Mouse (Mus musculus) spleen, adult 18-20 months (tissue): Measurements from ENCODE around the gene Asb10.
A peak's percentile ranks its signal among the peaks of the same experiment; 100 is the strongest.
"Not testable (repeated sequence)": the region's sequence is repeated elsewhere in the genome, so short reads cannot be mapped to it uniquely, and the experiment has no call there.

ENCODE experiments used
- DNase-seq, 2 experiments: peaks; one replicate each; pipeline ENCODE4 v3.0.0; 2022; ENCODE audit warnings: mixed read lengths in 2 of 2

The Asb10 gene

GRCm38 (mm10) chr5:24540387-24541143, at the start of gene Asb10:
Gene Asb10, minus strand, starts transcription at chr5:24540978.
- DNase-seq: peak in 1 of 2 experiments; percentile 22

- DNase-seq: no peak
Measured at GRCm38 (mm10) chr5:24589511-24590500, 49.0 kb upstream of the Asb10 start.

DNA sequence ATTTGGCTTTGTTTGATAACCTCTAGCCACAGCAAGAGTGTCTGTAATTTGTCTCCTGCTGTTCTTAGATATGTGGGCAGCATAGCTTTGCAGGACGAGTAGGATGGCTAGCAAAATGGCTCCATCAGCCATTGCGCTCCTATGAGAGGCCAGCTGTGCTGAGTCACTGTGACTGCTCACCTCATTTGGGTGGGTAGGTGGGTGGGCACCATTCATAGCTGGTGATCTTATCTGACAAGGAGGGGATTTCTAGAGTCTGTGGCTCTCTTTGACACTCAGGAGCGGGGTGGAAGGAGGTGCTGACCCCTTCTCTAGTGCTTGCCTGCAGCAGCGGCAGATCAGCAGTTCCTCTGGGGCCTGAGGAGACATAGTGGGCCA, 46.4 kb upstream of the Asb10 start:
- no peak for DNase-seq

DNA sequence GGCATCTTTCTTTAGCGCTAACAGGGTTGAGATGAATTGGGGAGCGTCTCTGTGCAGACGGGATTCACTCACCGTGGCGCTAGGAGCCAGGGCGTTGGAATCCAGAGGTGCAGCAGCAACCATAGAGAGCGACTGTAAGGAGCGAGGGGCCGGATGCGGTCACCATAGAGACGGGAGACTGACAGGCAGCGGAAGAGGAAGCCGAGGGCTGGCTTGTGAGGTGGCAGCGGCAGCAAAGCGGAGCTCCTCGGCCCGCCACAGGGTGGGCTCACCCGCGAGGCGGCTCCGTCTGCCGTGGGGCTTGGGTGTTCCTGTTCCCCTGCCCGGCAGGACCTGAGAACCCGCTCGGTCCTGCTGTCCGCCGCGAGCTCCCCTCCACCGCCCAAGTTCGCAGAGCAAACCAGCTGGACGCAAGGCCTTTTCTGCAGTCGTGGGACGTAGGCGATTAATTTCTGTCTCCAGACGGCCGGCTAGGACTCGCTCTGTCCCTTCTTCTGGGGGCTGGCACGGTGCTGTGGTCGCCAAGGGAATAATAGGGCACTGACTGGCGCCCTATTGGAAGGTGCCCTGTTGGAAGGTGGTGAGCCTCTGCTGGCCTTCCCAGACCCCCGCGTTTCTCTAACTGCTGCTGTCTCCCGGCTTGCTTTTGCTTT, 45.9 kb upstream of the Asb10 start, which contains the start of gene Chpf2:
Gene Chpf2 (plus strand): TSS at position 195 of the 653 bp plus-strand sequence.
- DNase-seq: peak; percentile 71 to 76

GRCm38 (mm10) chr5:24586106-24586505, 45.3 kb upstream of the Asb10 start:
- DNase-seq: no peak

DNA sequence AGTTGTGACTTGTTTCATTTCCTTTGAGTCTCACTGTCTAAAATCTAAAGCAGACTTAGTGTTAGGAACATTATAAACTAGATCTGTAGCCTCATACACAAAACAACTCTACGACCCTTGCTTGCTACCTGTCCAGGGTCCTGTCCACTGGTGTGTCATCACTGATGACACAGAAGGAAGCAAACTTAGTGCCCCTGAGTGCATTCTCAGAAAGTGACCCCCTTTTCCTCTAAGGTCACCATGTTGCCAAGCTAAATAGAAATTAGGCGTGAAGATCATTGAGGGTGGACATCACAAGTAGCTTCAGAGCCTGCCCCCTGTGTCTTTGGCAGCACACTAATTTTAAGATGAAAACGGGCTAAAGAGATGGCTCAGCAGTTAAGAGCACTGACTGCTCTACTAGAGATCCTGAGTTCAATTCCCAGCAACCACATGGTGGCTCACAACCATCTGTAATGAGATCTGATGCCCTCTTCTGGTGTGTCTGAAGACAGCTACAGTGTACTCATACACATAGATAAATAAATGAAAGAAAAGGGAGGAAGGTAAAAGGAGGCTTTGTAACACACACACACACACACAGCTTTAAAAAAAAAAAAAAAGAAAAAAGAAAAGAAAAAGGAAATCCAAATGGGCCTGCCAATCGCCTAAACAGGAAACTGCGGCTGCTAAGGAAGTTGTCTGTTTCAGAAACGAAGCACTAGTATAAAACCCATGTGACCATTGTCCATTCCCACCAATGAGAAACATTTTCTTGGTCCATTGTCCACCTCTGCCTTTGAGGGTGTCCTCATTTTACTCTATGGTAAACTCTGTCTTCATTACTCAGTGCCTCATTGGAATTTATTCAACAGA, 37.6 kb upstream of the Asb10 start:
- DNase-seq: no peak

DNA sequence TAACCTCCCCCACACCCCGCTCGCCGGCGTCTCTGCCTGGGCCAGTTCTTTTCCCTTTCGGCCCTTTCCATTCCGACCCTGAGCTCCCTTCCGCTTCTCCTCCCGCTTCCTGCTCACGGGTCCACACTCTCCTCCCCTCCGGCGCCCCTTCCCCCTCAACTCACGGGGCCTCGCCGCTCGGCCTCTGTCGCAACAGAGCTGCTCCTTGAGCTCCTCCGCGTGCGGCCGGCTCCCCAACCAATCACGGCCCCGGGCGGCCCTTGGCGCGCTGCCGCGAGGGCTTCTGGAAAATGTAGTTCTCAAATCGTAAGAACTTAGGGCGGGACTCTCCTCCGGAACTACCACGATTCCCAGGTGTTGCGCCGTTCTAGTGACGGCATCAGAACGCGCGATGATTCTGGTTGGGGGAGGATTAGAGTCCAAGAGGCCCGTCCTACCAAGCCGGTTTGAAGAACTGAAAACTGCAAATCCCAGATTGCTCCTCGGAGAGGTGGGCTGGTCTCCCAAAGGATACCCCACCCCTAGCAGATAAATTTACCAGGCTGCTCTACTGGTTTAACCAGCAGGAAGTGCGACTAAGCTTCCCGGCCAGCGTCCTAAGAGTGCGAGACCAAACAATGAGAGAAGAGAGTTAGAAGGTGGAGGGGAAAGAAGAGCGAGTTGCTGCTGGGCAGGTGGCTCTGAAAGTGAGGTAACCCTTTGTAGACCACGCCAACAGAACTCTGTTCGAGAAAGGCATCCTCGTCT, 36.6 kb upstream of the Asb10 start, which contains the start of gene Abcf2:
Gene Abcf2 (minus strand): TSS at position 285 of the 747 bp plus-strand sequence.
- peak; percentile 99 for DNase-seq

- DNase-seq: no peak
Measured at GRCm38 (mm10) chr5:24576801-24577182, 36.0 kb upstream of the Asb10 start.

DNA sequence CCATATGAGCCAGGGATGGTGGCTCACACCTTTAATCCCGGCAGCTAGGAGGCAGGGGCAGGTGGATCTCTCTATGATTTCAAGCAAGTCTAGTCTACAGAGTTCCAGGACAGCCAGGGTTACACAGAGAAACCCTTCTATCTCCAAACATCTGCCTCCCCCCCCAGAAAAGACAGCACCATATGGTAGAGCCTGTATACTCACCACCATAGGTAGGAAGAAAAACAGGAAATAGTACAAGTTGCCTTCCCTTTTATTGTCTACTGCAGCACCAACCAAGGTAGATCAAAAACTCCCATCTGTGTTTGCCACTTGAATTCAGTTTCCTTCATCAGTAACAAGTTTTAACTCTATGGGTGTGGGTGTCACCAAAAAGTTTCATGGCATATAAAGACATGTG, 35.2 kb upstream of the Asb10 start:
- no peak for DNase-seq

DNA sequence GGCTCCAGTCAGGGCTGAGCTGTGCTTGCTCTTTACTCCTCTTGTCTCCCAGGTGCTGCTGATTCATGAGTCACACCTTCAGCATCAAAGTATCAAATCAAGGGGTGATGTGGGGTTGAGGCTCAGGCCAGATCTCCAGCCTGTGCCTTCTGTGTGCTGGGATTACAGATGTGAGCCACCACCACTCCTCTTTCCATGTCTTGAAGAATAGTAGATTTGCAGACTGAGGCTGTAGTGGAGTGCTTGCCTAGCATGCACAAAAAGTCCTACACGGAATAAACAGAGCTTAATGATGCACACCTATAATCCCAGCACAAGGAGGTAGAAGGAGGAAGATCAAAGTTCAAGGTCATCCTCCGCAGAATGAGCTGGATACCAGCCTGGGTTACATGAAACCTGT, 15.9 kb upstream of the Asb10 start, which contains the start of gene 4931409K22Rik:
Gene 4931409K22Rik (minus strand): TSS at position 101 of the 400 bp plus-strand sequence.
- DNase-seq: no peak

DNA sequence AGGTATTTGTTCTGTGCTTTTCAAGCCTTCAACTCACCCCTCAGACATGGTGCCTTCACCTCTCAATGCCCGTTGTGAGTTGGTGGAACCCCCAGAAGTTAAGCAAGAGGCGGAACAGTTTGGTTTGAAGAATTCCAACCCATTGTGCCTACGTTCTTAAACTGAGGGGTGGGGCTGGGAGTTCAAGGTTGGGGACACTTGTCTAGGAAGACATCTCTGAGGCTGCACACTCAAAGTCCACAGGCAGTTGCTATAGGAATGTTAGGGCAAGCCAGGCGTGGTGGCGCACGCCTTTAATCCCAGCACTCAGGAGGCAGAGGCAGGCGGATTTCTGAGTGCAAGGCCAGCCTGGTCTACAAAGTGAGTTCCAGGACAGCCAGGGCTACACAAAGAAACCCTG, 14.6 kb upstream of the Asb10 start:
- not testable (repeated sequence) for DNase-seq

DNA sequence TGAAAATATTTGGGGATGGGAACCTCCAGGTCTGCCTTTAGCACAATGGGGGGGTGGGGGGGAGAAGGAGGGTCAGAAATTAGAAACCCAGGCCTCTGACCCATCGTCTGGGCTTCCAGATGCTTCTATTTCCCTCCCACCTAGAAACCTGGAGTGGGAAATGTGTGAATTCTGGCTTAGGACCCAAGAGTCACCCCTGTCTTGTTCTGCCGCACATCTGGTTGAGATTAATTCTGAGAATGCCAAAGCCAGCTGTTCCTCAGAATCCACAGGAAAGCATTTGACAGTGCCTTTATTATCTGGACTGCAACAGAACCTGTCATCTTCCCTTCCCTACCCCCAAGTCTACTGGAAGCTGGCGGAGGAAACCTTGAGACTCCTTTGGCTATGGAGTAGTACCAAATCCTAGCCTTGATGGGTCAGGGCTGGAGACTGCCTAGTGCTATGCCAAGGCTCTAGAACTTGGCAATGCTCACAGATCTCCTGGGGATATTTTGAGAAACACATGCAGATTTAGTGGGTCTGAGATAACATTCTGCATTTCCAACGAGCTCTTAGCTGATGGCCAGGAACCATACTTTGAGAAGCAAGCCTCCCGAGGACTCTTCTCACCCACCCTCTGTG, 13.0 kb upstream of the Asb10 start:
- no peak for DNase-seq

DNA sequence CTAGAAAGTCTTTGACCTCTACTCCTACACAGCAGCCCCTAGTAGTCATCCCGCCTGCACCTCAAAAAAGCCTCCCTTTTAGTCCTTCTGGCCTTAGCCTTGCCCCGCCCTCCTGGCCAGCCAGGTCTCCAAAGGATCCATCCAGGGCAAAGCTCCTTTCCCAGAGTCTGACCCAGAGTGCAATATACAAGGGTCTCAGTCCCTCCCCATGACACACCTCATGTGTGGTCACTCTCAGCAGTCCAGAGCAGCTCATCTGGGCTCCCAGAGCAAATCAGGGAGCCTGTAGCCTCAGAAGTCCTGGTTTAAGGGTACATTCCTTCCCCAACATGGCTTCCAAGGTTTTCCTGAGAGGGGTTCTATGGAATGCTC, 10.5 kb upstream of the Asb10 start:
- no peak for DNase-seq

DNA sequence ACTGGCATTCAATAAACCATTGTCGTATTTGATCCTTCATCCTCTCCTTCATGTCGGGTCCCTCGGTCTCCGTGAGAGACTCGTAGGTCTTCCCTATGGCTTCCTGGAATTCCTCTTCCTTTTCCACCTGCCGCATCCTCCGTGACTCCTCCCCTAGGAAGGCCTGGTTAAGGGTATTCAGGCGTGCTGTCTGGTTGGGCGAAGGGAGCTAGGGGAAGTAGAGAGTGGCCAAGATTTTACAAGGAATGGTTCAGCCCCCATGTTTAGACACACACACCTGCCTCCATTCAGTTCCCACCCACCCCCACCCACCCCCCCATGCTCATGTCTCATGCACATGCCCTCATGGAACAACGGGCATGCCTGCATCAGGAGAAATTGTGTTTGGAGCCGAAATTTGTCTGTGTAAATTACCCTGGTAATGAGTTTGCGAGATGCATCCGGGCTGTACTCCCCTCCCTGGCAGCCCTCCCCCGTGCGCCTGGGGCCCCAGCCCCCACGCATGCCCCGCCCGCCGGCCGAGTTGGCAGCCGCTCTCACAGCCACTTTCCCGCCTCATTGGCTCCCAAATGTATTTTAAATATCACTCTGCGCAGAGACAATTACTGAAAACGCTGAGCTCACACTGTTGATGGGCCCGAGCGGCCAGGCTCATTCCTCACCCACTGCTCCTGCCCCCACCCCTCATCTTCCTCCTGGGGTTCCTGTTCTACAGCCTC, 10.0 kb upstream of the Asb10 start:
- peak in 1 of 2 experiments; percentile 21 for DNase-seq

DNA sequence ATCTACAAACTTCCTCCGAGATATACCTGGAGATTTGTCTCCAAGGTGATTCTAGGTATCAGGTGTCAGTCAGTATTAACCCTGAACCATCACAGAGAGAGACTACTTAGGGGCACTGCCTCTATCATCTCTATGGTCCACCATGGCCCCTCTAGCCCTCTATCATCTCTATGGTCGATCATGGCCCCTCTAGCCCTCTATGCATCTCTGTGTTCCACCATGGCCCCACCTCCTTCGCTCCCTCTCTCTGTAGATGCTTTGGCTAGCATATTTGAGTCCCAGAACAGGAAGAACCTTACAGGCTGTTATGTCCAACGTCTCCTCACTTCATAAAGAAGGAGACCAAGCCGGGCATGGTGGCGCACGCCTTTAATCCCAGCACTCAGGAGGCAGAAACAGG, 1.9 kb upstream of the Asb10 start:
- DNase-seq: no peak

GRCm38 (mm10) chr5:24541144-24541569, 379 bp upstream of the Asb10 start:
- no peak for DNase-seq

GRCm38 (mm10) chr5:24539571-24540296, 1.0 kb downstream of the Asb10 start:
- no peak for DNase-seq

DNA sequence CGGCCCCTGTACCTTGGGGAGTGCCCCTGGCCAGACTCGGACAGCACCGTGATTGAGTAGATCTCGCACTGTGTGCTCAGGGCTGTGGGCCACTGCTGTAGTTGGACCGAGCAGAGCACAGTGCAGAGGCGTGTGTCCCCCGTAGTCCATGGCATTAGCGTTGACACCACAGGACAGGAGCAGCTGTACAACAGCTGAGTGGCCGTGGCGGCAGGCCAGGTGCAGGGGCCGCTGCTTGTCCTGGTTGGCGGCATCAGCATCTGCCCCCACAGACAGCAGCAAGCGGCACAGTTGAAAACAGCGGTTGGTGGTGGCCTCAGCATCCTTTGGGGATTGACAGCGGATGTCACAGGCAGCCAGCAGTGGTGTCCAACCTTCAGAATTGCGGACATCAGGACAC, 3.2 kb downstream of the Asb10 start:
- DNase-seq: no peak

- DNase-seq: no peak
Measured at GRCm38 (mm10) chr5:24536511-24536910, 4.3 kb downstream of the Asb10 start.
